Mouse (Mus musculus) brain, embryonic 14.5 days (tissue): ENCODE measurements around the gene Pde4d.

Experiments used
- CTCF ChIP-seq: fragments of 200-500 bp; IDR thresholded peaks from 2 replicates; pipeline ENCODE4 v1.5.1; 2012; ENCODE audit warnings: inconsistent platforms, mild to moderate bottlenecking, moderate library complexity, borderline replicate concordance; ENCODE audit not compliant: insufficient read depth, insufficient read length; ENCODE audit errors: extremely low read depth
- POLR2A ChIP-seq: fragments of 200-500 bp; IDR thresholded peaks from 2 replicates; pipeline ENCODE4 v1.6.1; 2012; ENCODE audit warnings: mild to moderate bottlenecking, inconsistent platforms, borderline replicate concordance; ENCODE audit not compliant: poor library complexity, insufficient read depth, insufficient read length, severe bottlenecking; ENCODE audit errors: extremely low read depth

DNA sequence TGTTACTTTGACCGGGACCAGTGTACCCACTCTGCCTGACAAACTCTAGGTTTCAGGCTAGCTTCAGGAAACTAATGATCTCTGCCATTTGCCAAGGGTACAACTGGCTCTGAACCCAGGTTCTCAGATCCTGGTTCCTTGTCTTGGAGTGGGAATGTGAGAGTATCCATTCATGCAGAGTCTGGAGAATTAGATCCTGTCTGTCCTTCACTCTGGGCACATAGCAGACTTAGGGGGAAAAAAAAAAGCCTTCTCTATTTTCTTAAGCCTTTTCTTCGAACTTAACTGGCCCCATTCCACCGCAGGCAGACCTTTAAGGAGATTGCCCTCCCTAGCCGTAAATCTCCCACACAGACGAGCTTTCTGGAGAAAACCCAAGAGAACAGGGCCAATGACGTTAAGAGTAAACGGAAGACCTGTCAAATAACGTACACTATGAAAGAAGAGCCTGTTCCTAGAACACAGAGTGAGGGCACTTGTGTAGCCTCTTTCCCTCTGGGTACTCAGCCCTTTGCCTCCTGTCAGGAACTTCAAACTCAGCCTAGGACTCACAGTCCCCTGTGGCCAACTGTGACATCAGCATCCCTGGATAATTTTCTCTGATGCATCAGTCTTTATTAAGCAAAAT is 1302.6 kb downstream of the Pde4d start:
- TF ChIP-seq POLR2A: no peak
- TF ChIP-seq CTCF: no peak
